Mouse (Mus musculus) CH12.LX (cell line): ENCODE measurements around the gene Tmem63b. TPM values are rescaled to one million over a fixed set of nuclear protein-coding genes. Genes with fewer than 3 reads are reported as not detected.

Experiments used
- DNase-seq: peaks from one replicate; pipeline ENCODE4 v3.0.0-alpha.2; 2013; ENCODE audit errors: extremely low read depth
- H3K27ac ChIP-seq: 2 replicates; pipeline ENCODE4 v1.5.1; 2012; ENCODE audit warnings: low read depth, mild to moderate bottlenecking, control low read depth, moderate library complexity; ENCODE audit not compliant: insufficient read depth
- H3K27me3 ChIP-seq: replicated peaks from 2 replicates; pipeline ENCODE3; 2012; ENCODE audit warnings: inconsistent platforms
- H3K36me3 ChIP-seq, 2 experiments: replicated peaks in 1 of 2; 2 replicates each; pipeline versions ENCODE3 to v1.6.1; 2012; ENCODE audit warnings: inconsistent platforms in 1 of 2, low read length in 1 of 2, mild to moderate bottlenecking in 1 of 2, mixed read lengths in 1 of 2, moderate library complexity in 1 of 2; ENCODE audit not compliant: control insufficient read depth in 1 of 2, insufficient read depth in 1 of 2
- H3K4me1 ChIP-seq, 2 experiments: 2 replicates each; pipeline ENCODE4 v1.6.1; 2012; ENCODE audit warnings: inconsistent platforms in 1 of 2, moderate library complexity in 1 of 2; ENCODE audit not compliant: insufficient read depth in 2 of 2, control insufficient read depth in 1 of 2
- H3K4me2 ChIP-seq: 2 replicates; pipeline ENCODE4 v1.6.1; 2012; ENCODE audit warnings: low read depth, mild to moderate bottlenecking, control low read depth; ENCODE audit not compliant: poor library complexity, insufficient read depth, severe bottlenecking
- H3K4me3 ChIP-seq, 3 experiments: fragments of 150-350 bp in 1 of 3; sonication (generic) in 1 of 3; replicated peaks in 1 of 3; 2 replicates each; pipeline versions ENCODE3 to v1.5.1; 2011 to 2012; ENCODE audit warnings: low read depth in 2 of 3, low read length in 2 of 3, mild to moderate bottlenecking in 2 of 3, moderate library complexity in 2 of 3, control low read depth in 1 of 3, improper control_type of control experiment in 1 of 3, inconsistent platforms in 1 of 3, mixed read lengths in 1 of 3; ENCODE audit not compliant: poor library complexity in 1 of 3
- H3K79me2 ChIP-seq: replicated peaks from 2 replicates; pipeline ENCODE4 v1.6.1; 2012; ENCODE audit warnings: mild to moderate bottlenecking, moderate library complexity; ENCODE audit not compliant: control insufficient read depth, poor library complexity, insufficient read depth, severe bottlenecking; ENCODE audit errors: extremely low read depth
- H3K9ac ChIP-seq: 2 replicates; pipeline ENCODE4 v1.6.1; 2012; ENCODE audit warnings: low read depth, mild to moderate bottlenecking, control low read depth, moderate library complexity; ENCODE audit not compliant: insufficient read depth
- H3K9me3 ChIP-seq: replicated peaks from 2 replicates; pipeline ENCODE3; 2012; ENCODE audit warnings: low read length, inconsistent platforms, mixed read lengths
- BHLHE40 ChIP-seq: IDR thresholded peaks from 2 replicates; pipeline ENCODE4 v1.6.1; 2011; ENCODE audit warnings: mild to moderate bottlenecking, low read depth, low read length, improper control_type of control experiment
- CHD2 ChIP-seq: IDR thresholded peaks from 2 replicates; pipeline ENCODE4 v1.6.1; 2011; ENCODE audit warnings: low read length, improper control_type of control experiment
- CTCF ChIP-seq, 2 experiments: IDR thresholded peaks in 1 of 2; conservative IDR thresholded peaks in 1 of 2; 2 replicates each; pipeline ENCODE4 v1.5.1; 2011 to 2012; ENCODE audit warnings: low read depth in 2 of 2, low read length in 2 of 2, improper control_type of control experiment in 1 of 2, inconsistent platforms in 1 of 2, mild to moderate bottlenecking in 1 of 2, moderate library complexity in 1 of 2
- E2F4 ChIP-seq: IDR thresholded peaks from 2 replicates; pipeline ENCODE4 v1.6.1; 2011; ENCODE audit warnings: low read depth, low read length, improper control_type of control experiment; ENCODE audit not compliant: insufficient replicate concordance
- EP300 ChIP-seq: IDR thresholded peaks from 2 replicates; pipeline ENCODE4 v1.6.1; 2011; ENCODE audit warnings: low read length, improper control_type of control experiment
- ETS1 ChIP-seq: conservative IDR thresholded peaks from 2 replicates; pipeline ENCODE4 v1.6.1; 2012; ENCODE audit warnings: low read depth, mild to moderate bottlenecking, inconsistent platforms, low read length, improper control_type of control experiment, moderate library complexity
- HCFC1 ChIP-seq: IDR thresholded peaks from 2 replicates; pipeline ENCODE4 v1.6.1; 2012; ENCODE audit warnings: low read depth, mild to moderate bottlenecking, inconsistent platforms, low read length, improper control_type of control experiment
- IRF4 ChIP-seq: IDR thresholded peaks from 2 replicates; pipeline ENCODE4 v1.6.1; 2014; ENCODE audit warnings: low read depth, mild to moderate bottlenecking, inconsistent platforms, low read length, improper control_type of control experiment
- JUN ChIP-seq: IDR thresholded peaks from 2 replicates; pipeline ENCODE4 v1.6.1; 2011; ENCODE audit warnings: low read depth, mild to moderate bottlenecking, low read length, improper control_type of control experiment, moderate library complexity; ENCODE audit not compliant: insufficient read depth
- KAT2A ChIP-seq: IDR thresholded peaks from 2 replicates; pipeline ENCODE4 v1.6.1; 2012; ENCODE audit warnings: low read length, improper control_type of control experiment, inconsistent platforms; ENCODE audit not compliant: insufficient replicate concordance
- MAX ChIP-seq: IDR thresholded peaks from 2 replicates; pipeline ENCODE4 v1.6.1; 2011; ENCODE audit warnings: low read length, improper control_type of control experiment
- MAZ ChIP-seq: IDR thresholded peaks from 2 replicates; pipeline ENCODE4 v1.6.1; 2012; ENCODE audit warnings: low read depth, mild to moderate bottlenecking, inconsistent platforms, low read length, improper control_type of control experiment, moderate library complexity
- MEF2A ChIP-seq: IDR thresholded peaks from 2 replicates; pipeline ENCODE4 v1.6.1; 2014; ENCODE audit warnings: low read depth, mild to moderate bottlenecking, inconsistent platforms, low read length, improper control_type of control experiment, borderline replicate concordance
- MXI1 ChIP-seq: IDR thresholded peaks from 2 replicates; pipeline ENCODE4 v1.6.1; 2011; ENCODE audit warnings: mild to moderate bottlenecking, low read depth, low read length, improper control_type of control experiment
- MYC ChIP-seq: IDR thresholded peaks from 2 replicates; pipeline ENCODE4 v1.6.1; 2011; ENCODE audit warnings: low read depth, mild to moderate bottlenecking, improper control_type of control experiment, low read length
- NELFE ChIP-seq: IDR thresholded peaks from 2 replicates; pipeline ENCODE4 v1.6.1; 2011; ENCODE audit warnings: low read depth, low read length, improper control_type of control experiment
- NRF1 ChIP-seq: IDR thresholded peaks from 2 replicates; pipeline ENCODE4 v1.6.1; 2014; ENCODE audit warnings: low read depth, mild to moderate bottlenecking, inconsistent platforms, low read length, improper control_type of control experiment, moderate library complexity
- PAX5 ChIP-seq: IDR thresholded peaks from 2 replicates; pipeline ENCODE4 v1.6.1; 2012; ENCODE audit warnings: low read length, inconsistent platforms, mixed read lengths
- POLR2A ChIP-seq: IDR thresholded peaks from 2 replicates; pipeline ENCODE4 v1.6.1; 2011; ENCODE audit warnings: low read depth, mild to moderate bottlenecking, improper control_type of control experiment, low read length
- POLR2AphosphoS2 ChIP-seq: IDR thresholded peaks from 2 replicates; pipeline ENCODE4 v1.6.1; 2011; ENCODE audit warnings: low read depth, low read length, improper control_type of control experiment
- RAD21 ChIP-seq: IDR thresholded peaks from 2 replicates; pipeline ENCODE4 v1.6.1; 2011; ENCODE audit warnings: low read depth, mild to moderate bottlenecking, low read length, improper control_type of control experiment, moderate library complexity
- RCOR1 ChIP-seq: conservative IDR thresholded peaks from 2 replicates; pipeline ENCODE4 v1.6.1; 2012; ENCODE audit warnings: low read depth, mild to moderate bottlenecking, inconsistent platforms, low read length, improper control_type of control experiment
- SIN3A ChIP-seq: IDR thresholded peaks from 2 replicates; pipeline ENCODE4 v1.6.1; 2012; ENCODE audit warnings: low read length, improper control_type of control experiment, inconsistent platforms
- SMC3 ChIP-seq: IDR thresholded peaks from 2 replicates; pipeline ENCODE4 v1.6.1; 2011; ENCODE audit warnings: low read depth, low read length, improper control_type of control experiment
- UBTF ChIP-seq: IDR thresholded peaks from 2 replicates; pipeline ENCODE4 v1.6.1; 2012; ENCODE audit warnings: low read depth, mild to moderate bottlenecking, inconsistent platforms, low read length, improper control_type of control experiment, moderate library complexity
- USF1 ChIP-seq: IDR thresholded peaks from 2 replicates; pipeline ENCODE4 v1.6.1; 2014; ENCODE audit warnings: low read depth, mild to moderate bottlenecking, inconsistent platforms, low read length, improper control_type of control experiment
- USF2 ChIP-seq: conservative IDR thresholded peaks from 2 replicates; pipeline ENCODE4 v1.6.1; 2011; ENCODE audit warnings: low read depth, low read length, improper control_type of control experiment
- ZC3H11A ChIP-seq: IDR thresholded peaks from 2 replicates; pipeline ENCODE4 v1.6.1; 2012; ENCODE audit warnings: low read depth, mild to moderate bottlenecking, inconsistent platforms, low read length, improper control_type of control experiment
- ZKSCAN1 ChIP-seq: IDR thresholded peaks from 2 replicates; pipeline ENCODE4 v1.6.1; 2012; ENCODE audit warnings: low read depth, inconsistent platforms, low read length, improper control_type of control experiment, borderline replicate concordance
- ZMIZ1 ChIP-seq: IDR thresholded peaks from 2 replicates; pipeline ENCODE4 v1.6.1; 2012; ENCODE audit warnings: low read depth, mild to moderate bottlenecking, inconsistent platforms, low read length, improper control_type of control experiment
- ZNF384 ChIP-seq: IDR thresholded peaks from 2 replicates; pipeline ENCODE4 v1.6.1; 2012; ENCODE audit warnings: low read depth, low read length, improper control_type of control experiment, inconsistent platforms
- dilution Hi-C: fragments of 300-500 bp; cut with MboI; formaldehyde crosslinking; loops from 2 replicates; pipeline ENCODE4 v1.14.3; 2020; ENCODE audit warnings: low sequenced_read_pairs; ENCODE audit not compliant: extremely low pct_unique_long_range_greater_than_20kb, extremely low pct_ligation_motif_present
- in situ Hi-C: fragments of 300-500 bp; cut with MboI; formaldehyde crosslinking; loops from 3 replicates; pipeline ENCODE4 v1.14.3; 2019; ENCODE audit warnings: low sequenced_read_pairs, low pct_ligation_motif_present, low pct_unique_long_range_greater_than_20kb, mixed read lengths
- polyA plus RNA-seq: library from polyadenylated mRNA; unstranded; fragments of >175 nt; gene quantifications from 2 replicates; pipeline ENCODE4 v1.2.1, GENCODE M21; 2012; ENCODE audit warnings: low read depth; ENCODE audit not compliant: insufficient read length
- total RNA-seq, 2 experiments: library from RNA; depleted of rRNA; stranded (reverse); fragments of 300-350 nt in 1 of 2; fragments of >200 nt in 1 of 2; gene quantifications; 2 replicates each; pipeline ENCODE4 v1.2.3; 2012 to 2014

Tmem63b gene
- total and polyA plus RNA-seq, 3 experiments, result 3.5 to 10.3 (median 6.3) TPM

DNA sequence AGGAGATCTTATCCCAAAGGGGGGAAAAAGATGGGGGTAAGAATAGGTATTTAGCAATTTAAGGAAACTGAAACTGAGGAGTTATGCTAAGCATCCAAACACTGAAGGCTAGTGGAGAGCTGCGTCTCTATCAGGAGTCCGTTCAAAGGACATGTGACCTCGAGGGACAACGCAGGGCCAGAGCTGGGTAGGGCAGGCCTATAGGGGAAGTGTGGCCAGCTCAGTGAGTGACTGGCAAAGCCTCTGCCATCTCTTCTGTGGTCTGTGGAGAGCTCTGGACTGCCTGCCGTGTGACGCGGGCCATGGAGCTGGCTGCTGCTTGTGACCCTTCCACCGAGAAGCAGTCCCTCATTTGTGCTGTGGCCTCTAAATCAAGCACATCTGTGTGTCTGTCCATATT lies 23.7 kb upstream of the Tmem63b start:
- in situ Hi-C loops, result no loop called here
- no peak for DNase-seq

DNA sequence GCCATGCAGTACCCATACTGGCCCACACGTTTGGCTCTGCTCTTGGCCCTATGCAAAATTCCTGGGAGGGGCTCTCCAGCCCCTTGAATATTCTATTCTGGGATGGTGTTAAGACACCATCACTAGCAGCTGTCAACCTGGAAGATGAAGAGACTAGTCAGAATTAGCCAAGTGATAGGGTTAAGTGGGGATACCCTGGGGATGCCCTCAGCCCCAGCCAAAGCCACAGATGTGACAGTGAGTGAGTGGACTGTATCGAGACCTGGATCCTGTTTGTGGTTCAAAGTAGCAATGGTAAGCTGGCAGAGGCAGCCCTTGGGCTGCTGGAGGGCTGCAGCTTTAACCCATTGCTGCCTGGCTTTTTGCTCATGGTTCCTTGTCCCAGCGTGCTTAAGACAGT lies 23.1 kb upstream of the Tmem63b start:
- peak; percentile 61 for DNase-seq
- H3K4me2 ChIP-seq, result no peak overlapping the region
- H3K27me3 ChIP-seq, result no peaks in the 10 kb centered on the region
- no peak overlapping the region for H3K27ac ChIP-seq
- H3K9me3 ChIP-seq, result peaks cover 2% of the 10 kb centered on the region
- H3K4me1 ChIP-seq, result peaks cover 19 to 43% of the 10 kb centered on the region in 2 experiments
- no peak overlapping the region for H3K4me3 ChIP-seq
- no peaks in the 10 kb centered on the region for H3K79me2 ChIP-seq
- H3K36me3 ChIP-seq, result no peaks in the 10 kb centered on the region
- no peak overlapping the region for H3K9ac ChIP-seq
- dilution Hi-C loops, result no loop called here
- in situ Hi-C loops, result no loop called here
- TF ChIP-seq RAD21, result no peak
- no peak for TF ChIP-seq ZKSCAN1
- no peak for TF ChIP-seq ZMIZ1
- no peak for TF ChIP-seq ZNF384
- TF ChIP-seq EP300, result no peak
- TF ChIP-seq USF2, result no peak
- TF ChIP-seq SIN3A, result no peak
- TF ChIP-seq MYC, result no peak
- TF ChIP-seq NRF1, result no peak
- TF ChIP-seq JUN, result no peak
- TF ChIP-seq POLR2A, result no peak
- no peak for TF ChIP-seq HCFC1
- TF ChIP-seq UBTF, result no peak
- peak; percentile 82 for TF ChIP-seq ETS1
- TF ChIP-seq PAX5, result no peak
- peak; percentile 61; the same call in 1 of the 2 replicates for TF ChIP-seq IRF4
- TF ChIP-seq MAZ, result no peak
- no peak for TF ChIP-seq SMC3
- no peak for TF ChIP-seq CTCF (conservative IDR thresholded peaks at IDR 0.05 in 1 of 2, IDR thresholded peaks at IDR 0.05 in 1 of 2; ENCODE audit: low read depth in 2 of 2, low read length in 2 of 2)
- TF ChIP-seq USF1, result no peak
- TF ChIP-seq MAX, result no peak
- TF ChIP-seq KAT2A, result no peak
- no peak for TF ChIP-seq CHD2
- no peak for TF ChIP-seq RCOR1
- TF ChIP-seq E2F4, result no peak
- peak; percentile 81; the same call in 1 of the 2 replicates for TF ChIP-seq MEF2A
- TF ChIP-seq NELFE, result no peak
- TF ChIP-seq MXI1, result no peak
- peak; percentile 57 for TF ChIP-seq BHLHE40
- no peak for TF ChIP-seq POLR2AphosphoS2
- TF ChIP-seq ZC3H11A, result no peak

More for the DNA sequence above, 23.7 kb upstream of the Tmem63b start:
- dilution Hi-C loops, result no loop called here
- H3K9me3 ChIP-seq, result peaks cover 2% of the 10 kb centered on the region
- no peak overlapping the region for H3K4me2 ChIP-seq
- no peak overlapping the region for H3K9ac ChIP-seq
- H3K36me3 ChIP-seq, result no peaks in the 10 kb centered on the region
- no peak overlapping the region for H3K4me3 ChIP-seq
- H3K4me1 ChIP-seq, result peaks cover 19 to 43% of the 10 kb centered on the region in 2 experiments
- no peaks in the 10 kb centered on the region for H3K79me2 ChIP-seq
- no peak for TF ChIP-seq SMC3
- no peak for TF ChIP-seq ZKSCAN1
- TF ChIP-seq CTCF (conservative IDR thresholded peaks at IDR 0.05 in 1 of 2, IDR thresholded peaks at IDR 0.05 in 1 of 2; ENCODE audit: low read depth in 2 of 2, low read length in 2 of 2), result no peak
- no peak for TF ChIP-seq NELFE
- TF ChIP-seq MYC, result no peak
- no peak for TF ChIP-seq MXI1
- no peak for TF ChIP-seq MEF2A
- TF ChIP-seq HCFC1, result no peak
- no peak for TF ChIP-seq MAZ
- no peak for TF ChIP-seq RCOR1
- H3K27ac ChIP-seq, result no peak overlapping the region
- H3K27me3 ChIP-seq, result no peaks in the 10 kb centered on the region
